Mouse (Mus musculus): ENCODE data around the gene Mpi. TPM values are rescaled to one million over a fixed set of nuclear protein-coding genes. Genes with fewer than 3 reads are reported as not detected.
A peak's percentile ranks its signal among the peaks of the same experiment; 100 is the strongest.

Gene Mpi
- polyA plus RNA-seq, 1 experiment from 2014 or later, result 19.1 TPM

GRCm38 (mm10) chr9:57597265-57597664 is 44.7 kb upstream of the Mpi start:
- DNase-seq (ENCODE audit: low spot score) (no peak), ATAC-seq (no peak)
- Histone ChIP-seq H3K4me1 (ENCODE audit: insufficient read depth, low read depth, low read length) (no peaks in the 10 kb centered on the region), H3K9me3 (ENCODE audit: low read length) (no peaks in the 10 kb centered on the region), H3K36me3 (ENCODE audit: insufficient read depth, low read length) (peaks cover 6% of the 10 kb centered on the region), H3K4me2 (replicated peaks; ENCODE audit: low read depth, low read length) (no peak overlapping the region), H3K27me3 (replicated peaks; ENCODE audit: insufficient read depth, low read length) (no peaks in the 10 kb centered on the region), H3K27ac (ENCODE audit: low read length) (no peak overlapping the region), H3K4me3 (ENCODE audit: low read depth, low read length) (no peak overlapping the region), H3K9ac (replicated peaks; ENCODE audit: low read depth) (no peak overlapping the region)
- WGBS, result 76% methylated on average over 8 of the region's 8 CpGs
- TF ChIP-seq CTCF (IDR thresholded peaks at IDR 0.05) (no peak), EP300 (IDR thresholded peaks at IDR 0.05) (no peak)

- Histone ChIP-seq H3K27me3 (replicated peaks; ENCODE audit: insufficient read depth, low read length) (no peaks in the 10 kb centered on the region), H3K4me1 (ENCODE audit: insufficient read depth, low read depth, low read length) (peaks cover 5% of the 10 kb centered on the region; the same call in 1 of the 2 replicates), H3K4me2 (replicated peaks; ENCODE audit: low read depth, low read length) (no peak overlapping the region), H3K36me3 (ENCODE audit: insufficient read depth, low read length) (peaks cover 6% of the 10 kb centered on the region), H3K27ac (ENCODE audit: low read length) (no peak overlapping the region), H3K9ac (replicated peaks; ENCODE audit: low read depth) (no peak overlapping the region), H3K9me3 (ENCODE audit: low read length) (no peaks in the 10 kb centered on the region), H3K4me3 (ENCODE audit: low read depth, low read length) (no peak overlapping the region)
- ATAC-seq (no peak), DNase-seq (ENCODE audit: low spot score) (no peak)
- no peak for TF ChIP-seq EP300 (IDR thresholded peaks at IDR 0.05)
- no peak for TF ChIP-seq CTCF (IDR thresholded peaks at IDR 0.05)
- 65% methylated on average over 9 of the region's 9 CpGs for WGBS
Measured at GRCm38 (mm10) chr9:57594174-57594509, 41.6 kb upstream of the Mpi start.

DNA sequence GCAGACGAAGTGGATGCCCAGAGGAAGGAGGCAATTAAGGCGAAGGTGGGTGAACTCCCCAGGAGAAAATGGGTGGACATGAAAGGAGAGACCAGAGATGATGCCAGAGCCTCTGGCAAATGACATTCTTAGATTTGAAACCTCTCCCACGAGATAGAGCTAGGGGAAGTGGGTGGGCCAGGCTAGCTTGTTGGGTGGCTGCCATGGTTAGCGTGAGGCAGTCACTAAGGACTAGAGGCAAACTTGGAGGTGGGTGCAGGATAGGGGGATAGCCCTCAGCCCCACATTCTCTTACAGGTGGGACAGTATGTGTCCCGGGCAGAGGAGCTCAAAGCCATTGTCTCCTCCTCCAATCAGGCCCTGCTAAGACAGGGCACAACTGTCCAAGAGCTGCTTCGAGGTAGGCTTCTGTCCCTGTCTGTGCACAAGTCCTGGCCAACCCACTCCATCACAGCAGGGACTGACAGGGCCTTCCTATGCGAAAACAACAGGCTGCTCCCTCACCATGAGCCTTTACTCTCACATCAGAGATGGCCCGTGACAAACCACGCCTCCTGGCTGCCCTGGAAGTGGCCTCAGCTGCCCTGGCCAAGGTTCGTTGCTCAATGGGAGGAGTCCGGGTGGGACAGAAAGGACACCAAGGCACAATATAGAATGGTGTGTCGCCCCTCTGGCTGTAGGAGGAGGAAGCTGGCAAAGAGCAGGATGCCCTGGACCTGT is 41.1 kb upstream of the Mpi start:
- no peaks in the 10 kb centered on the region for H3K9me3 ChIP-seq (ENCODE audit: low read length)
- TF ChIP-seq CTCF (IDR thresholded peaks at IDR 0.05) (no peak), EP300 (IDR thresholded peaks at IDR 0.05) (no peak)
- no peaks in the 10 kb centered on the region for H3K27me3 ChIP-seq (replicated peaks; ENCODE audit: insufficient read depth, low read length)
- no peak overlapping the region for H3K4me2 ChIP-seq (replicated peaks; ENCODE audit: low read depth, low read length)
- no peak overlapping the region for H3K9ac ChIP-seq (replicated peaks; ENCODE audit: low read depth)
- 58% methylated on average over 12 of the region's 12 CpGs for WGBS
- H3K4me1 ChIP-seq (ENCODE audit: insufficient read depth, low read depth, low read length), result peaks cover 5% of the 10 kb centered on the region; the same call in 1 of the 2 replicates
- ATAC-seq, result no peak
- H3K36me3 ChIP-seq (ENCODE audit: insufficient read depth, low read length), result peaks cover 6% of the 10 kb centered on the region
- no peak overlapping the region for H3K27ac ChIP-seq (ENCODE audit: low read length)
- no peak overlapping the region for H3K4me3 ChIP-seq (ENCODE audit: low read depth, low read length)
- DNase-seq (ENCODE audit: low spot score), result no peak

DNA sequence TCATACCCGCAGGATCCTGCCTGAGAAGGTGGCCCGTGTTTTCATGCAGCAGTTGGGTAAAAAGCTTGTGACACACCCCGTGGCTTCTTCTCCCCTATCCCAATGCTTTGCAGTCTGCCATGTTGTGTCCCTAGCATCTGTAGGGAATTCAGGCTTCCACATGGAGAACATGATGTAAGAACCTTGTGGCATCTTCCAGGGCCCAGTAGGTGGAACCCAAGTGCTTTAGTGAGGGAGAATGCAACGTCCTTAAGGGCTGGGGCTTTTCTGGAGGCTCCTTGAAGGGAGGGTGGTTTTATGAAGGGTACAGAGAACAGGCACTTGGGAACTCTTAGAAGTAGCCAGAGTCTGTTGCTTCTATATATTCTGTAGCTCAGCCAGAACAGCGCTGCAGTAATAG is 38.2 kb upstream of the Mpi start:
- H3K4me1 ChIP-seq (ENCODE audit: insufficient read depth, low read depth, low read length), result peaks cover 5% of the 10 kb centered on the region; the same call in 1 of the 2 replicates
- no peak overlapping the region for H3K9ac ChIP-seq (replicated peaks; ENCODE audit: low read depth)
- no peaks in the 10 kb centered on the region for H3K9me3 ChIP-seq (ENCODE audit: low read length)
- peaks cover 6% of the 10 kb centered on the region for H3K36me3 ChIP-seq (ENCODE audit: insufficient read depth, low read length)
- ATAC-seq (no peak), DNase-seq (ENCODE audit: low spot score) (no peak)
- no peaks in the 10 kb centered on the region for H3K27me3 ChIP-seq (replicated peaks; ENCODE audit: insufficient read depth, low read length)
- WGBS, result 43% methylated on average over 5 of the region's 5 CpGs
- no peak overlapping the region for H3K27ac ChIP-seq (ENCODE audit: low read length)
- no peak overlapping the region for H3K4me2 ChIP-seq (replicated peaks; ENCODE audit: low read depth, low read length)
- TF ChIP-seq CTCF (IDR thresholded peaks at IDR 0.05), result peak; percentile 47
- no peak for TF ChIP-seq EP300 (IDR thresholded peaks at IDR 0.05)
- no peak overlapping the region for H3K4me3 ChIP-seq (ENCODE audit: low read depth, low read length)

DNA sequence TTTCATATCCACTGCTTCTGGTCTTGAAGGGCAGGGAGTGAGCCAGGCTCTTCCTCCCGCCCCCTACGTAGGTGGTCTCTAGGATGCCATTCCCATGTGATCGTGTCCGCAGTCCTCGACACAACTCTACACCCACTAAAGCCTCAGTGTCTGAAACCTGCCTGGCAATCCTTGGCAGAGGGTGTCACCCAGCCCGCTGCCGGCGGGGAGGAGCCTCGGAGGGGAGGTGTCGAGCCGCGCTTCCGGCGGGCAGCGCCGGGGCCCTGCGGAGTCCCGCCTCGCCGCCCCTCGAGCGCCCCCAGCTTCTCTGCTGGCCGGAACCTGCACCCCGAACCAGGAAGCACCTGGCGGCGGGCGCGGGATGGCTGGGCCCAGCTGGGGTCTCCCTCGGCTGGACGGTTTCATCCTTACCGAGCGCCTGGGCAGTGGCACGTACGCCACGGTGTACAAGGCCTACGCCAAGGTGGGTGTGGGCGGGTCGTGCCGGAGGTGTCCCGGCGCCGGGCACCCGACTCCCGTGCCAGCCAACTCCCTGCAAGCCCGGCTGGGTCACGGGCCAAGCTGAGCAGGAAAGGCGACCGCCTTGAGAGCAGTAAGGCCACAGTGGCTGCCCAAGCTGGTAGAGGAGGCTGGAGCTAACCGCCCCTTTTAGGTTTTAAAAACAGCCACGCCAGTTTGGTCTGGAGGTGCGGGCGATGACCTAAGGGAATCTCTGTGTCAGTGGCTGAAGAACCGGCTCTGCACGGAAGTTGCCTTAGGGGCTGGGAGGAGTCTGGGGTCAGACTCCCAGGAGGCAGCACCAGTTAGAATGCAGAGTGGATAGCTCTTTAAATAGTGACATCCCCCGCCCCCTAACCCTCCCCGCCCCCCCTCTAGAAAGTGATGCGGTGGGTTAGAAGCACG is 36.9 kb upstream of the Mpi start, which contains the start of gene Ulk3:
Ulk3 (plus strand) TSS at position 229 of the 903 bp plus-strand sequence.
- peak; percentile 92 for ATAC-seq
- TF ChIP-seq CTCF (IDR thresholded peaks at IDR 0.05) (peak; percentile 57), EP300 (IDR thresholded peaks at IDR 0.05) (no peak)
- Histone ChIP-seq H3K27me3 (replicated peaks; ENCODE audit: insufficient read depth, low read length) (no peaks in the 10 kb centered on the region), H3K4me2 (replicated peaks; ENCODE audit: low read depth, low read length) (peak within 1 kb of the TSS; percentile 96), H3K36me3 (ENCODE audit: insufficient read depth, low read length) (peaks cover 6% of the 10 kb centered on the region), H3K27ac (ENCODE audit: low read length) (peak within 1 kb of the TSS; percentile 86), H3K9ac (replicated peaks; ENCODE audit: low read depth) (peak within 1 kb of the TSS; percentile 71), H3K4me3 (ENCODE audit: low read depth, low read length) (peak within 1 kb of the TSS; percentile 77), H3K9me3 (ENCODE audit: low read length) (no peaks in the 10 kb centered on the region), H3K4me1 (ENCODE audit: insufficient read depth, low read depth, low read length) (peaks cover 5% of the 10 kb centered on the region; the same call in 1 of the 2 replicates)
- WGBS, result under 1% methylated on average over 51 of the region's 58 CpGs
- DNase-seq (ENCODE audit: low spot score), result peak; percentile 89

- ATAC-seq, result no peak
- 83% methylated on average over 3 of the region's 3 CpGs for WGBS
- Histone ChIP-seq H3K9ac (replicated peaks; ENCODE audit: low read depth) (no peak overlapping the region), H3K4me1 (ENCODE audit: insufficient read depth, low read depth, low read length) (peaks cover 1% of the 10 kb centered on the region; the same call in 1 of the 2 replicates), H3K36me3 (ENCODE audit: insufficient read depth, low read length) (peaks cover 25% of the 10 kb centered on the region), H3K4me2 (replicated peaks; ENCODE audit: low read depth, low read length) (no peak overlapping the region), H3K27ac (ENCODE audit: low read length) (no peak overlapping the region), H3K4me3 (ENCODE audit: low read depth, low read length) (no peak overlapping the region), H3K9me3 (ENCODE audit: low read length) (no peaks in the 10 kb centered on the region), H3K27me3 (replicated peaks; ENCODE audit: insufficient read depth, low read length) (no peaks in the 10 kb centered on the region)
- no peak for DNase-seq (ENCODE audit: low spot score)
- TF ChIP-seq CTCF (IDR thresholded peaks at IDR 0.05) (no peak), EP300 (IDR thresholded peaks at IDR 0.05) (no peak)
Measured at GRCm38 (mm10) chr9:57584991-57585390, 32.4 kb upstream of the Mpi start.
